ENCODE assay signal across 9 mouse cellular contexts in genomic region chr15:102105360-102105759, GRCm38 (mm10). TPM values are rescaled to one million over a fixed set of nuclear protein-coding genes. Genes with fewer than 3 reads are reported as not detected.
DNase-seq lines count a peak whose midpoint lies in the region; ATAC-seq lines count a peak whose summit lies in the region.
"Had no signal": no experiment of that assay in that cellular context is flagged by ENCODE, and none has a peak within 500 bp of the region (broad histone marks: within the 10 kb centered on the region; RNA-seq: fewer than 3 reads in every experiment).

No protein-coding gene starts in this region.

- H3K9me3 ChIP-seq in hindbrain, embryonic 13.5 days, result no peaks in the 10 kb centered on the region
- no peaks in the 10 kb centered on the region for H3K9me3 ChIP-seq in hindbrain, embryonic 11.5 days (ENCODE audit: control insufficient read depth, low read length)
- no peaks in the 10 kb centered on the region for H3K9me3 ChIP-seq in embryonic facial prominence, embryonic 13.5 days
- H3K9me3 ChIP-seq in hindbrain, embryonic 14.5 days (ENCODE audit: control insufficient read depth, low read length), result no peaks in the 10 kb centered on the region

- WGBS in hindbrain, embryonic 13.5 days, result 46% methylated on average over 5 of the region's 5 CpGs
- 66% methylated on average over 5 of the region's 5 CpGs for WGBS in hindbrain, embryonic 11.5 days
- 67% methylated on average over 5 of the region's 5 CpGs for WGBS in embryonic facial prominence, embryonic 13.5 days
- WGBS in hindbrain, embryonic 14.5 days, result 37% methylated on average over 5 of the region's 5 CpGs

- H3K4me1 ChIP-seq in hindbrain, embryonic 13.5 days (replicated peaks), result peaks cover 77% of the 10 kb centered on the region
- H3K4me1 ChIP-seq in hindbrain, embryonic 11.5 days (replicated peaks; ENCODE audit: control insufficient read depth, insufficient read depth, low read length), result peaks cover 21% of the 10 kb centered on the region
- H3K4me1 ChIP-seq in embryonic facial prominence, embryonic 13.5 days, result peaks cover 87% of the 10 kb centered on the region
- H3K4me1 ChIP-seq in hindbrain, embryonic 14.5 days (replicated peaks; ENCODE audit: control insufficient read depth, insufficient read depth, low read length), result peaks cover 49% of the 10 kb centered on the region; the same call in 1 of the 2 replicates

- H3K27ac ChIP-seq in hindbrain, embryonic 13.5 days, result no peak overlapping the region
- no peak overlapping the region for H3K27ac ChIP-seq in hindbrain, embryonic 11.5 days (ENCODE audit: low read depth, low read length)
- H3K27ac ChIP-seq in embryonic facial prominence, embryonic 13.5 days, result peak overlapping the region; percentile 99
- no peak overlapping the region for H3K27ac ChIP-seq in hindbrain, embryonic 14.5 days

- no peaks in the 10 kb centered on the region for H3K36me3 ChIP-seq in hindbrain, embryonic 13.5 days
- H3K36me3 ChIP-seq in hindbrain, embryonic 11.5 days (ENCODE audit: control insufficient read depth, insufficient read depth, low read length), result no peaks in the 10 kb centered on the region
- peaks cover 53% of the 10 kb centered on the region for H3K36me3 ChIP-seq in embryonic facial prominence, embryonic 13.5 days
- H3K36me3 ChIP-seq in hindbrain, embryonic 14.5 days (replicated peaks; ENCODE audit: control insufficient read depth, insufficient read depth), result no peaks in the 10 kb centered on the region

- H3K9ac ChIP-seq in hindbrain, embryonic 13.5 days, result no peak overlapping the region
- no peak overlapping the region for H3K9ac ChIP-seq in hindbrain, embryonic 11.5 days (ENCODE audit: low read depth, low read length)
- peak overlapping the region; percentile 36; the same call in 1 of the 2 replicates for H3K9ac ChIP-seq in embryonic facial prominence, embryonic 13.5 days
- H3K9ac ChIP-seq in hindbrain, embryonic 14.5 days, result no peak overlapping the region

- H3K4me3 ChIP-seq in hindbrain, embryonic 13.5 days, result no peak overlapping the region
- no peak overlapping the region for H3K4me3 ChIP-seq in hindbrain, embryonic 11.5 days (ENCODE audit: low read depth, low read length)
- H3K4me3 ChIP-seq in embryonic facial prominence, embryonic 13.5 days, result peak overlapping the region; percentile 4; the same call in 1 of the 2 replicates
- H3K4me3 ChIP-seq in hindbrain, embryonic 14.5 days (replicated peaks; ENCODE audit: low read length), result no peak overlapping the region

- peak overlapping the region; percentile 1; the same call in 1 of the 2 replicates for H3K4me2 ChIP-seq in hindbrain, embryonic 13.5 days
- no peak overlapping the region for H3K4me2 ChIP-seq in hindbrain, embryonic 11.5 days (replicated peaks; ENCODE audit: low read depth, low read length)
- H3K4me2 ChIP-seq in embryonic facial prominence, embryonic 13.5 days, result peak overlapping the region; percentile 52
- 0 out of 2 replicates have a peak overlapping the region, but pooled peaks have one; percentile 7 for H3K4me2 ChIP-seq in hindbrain, embryonic 14.5 days (replicated peaks)

- DNase-seq in hindbrain, embryonic 11.5 days (ENCODE audit: low spot score), result no peak
- no peak for DNase-seq in hindbrain, embryonic 14.5 days (ENCODE audit: low spot score)
- DNase-seq in lung, adult 18-20 months, result peak; percentile 87 to 93
- no peak for DNase-seq in right cerebral cortex, postnatal 14 days
- DNase-seq in left cerebral cortex, adult 9 months (ENCODE audit: low spot score in 2 of 2), result no peak
- no peak for DNase-seq in liver

- no peak for ATAC-seq in hindbrain, embryonic 13.5 days (ENCODE audit: low FRiP score)
- ATAC-seq in hindbrain, embryonic 11.5 days (ENCODE audit: low FRiP score), result no peak
- ATAC-seq in embryonic facial prominence, embryonic 13.5 days (ENCODE audit: insufficient number of reproducible peaks, insufficient read depth, low FRiP score, low TSS enrichment, low read depth), result no peak
- ATAC-seq in hindbrain, embryonic 14.5 days (ENCODE audit: low FRiP score), result no peak

- peaks cover 75% of the 10 kb centered on the region for H3K27me3 ChIP-seq in hindbrain, embryonic 13.5 days
- peaks cover 29% of the 10 kb centered on the region for H3K27me3 ChIP-seq in hindbrain, embryonic 11.5 days (ENCODE audit: control insufficient read depth, insufficient read depth, low read length)
- H3K27me3 ChIP-seq in embryonic facial prominence, embryonic 13.5 days, result peaks cover 13% of the 10 kb centered on the region
- peaks cover 33% of the 10 kb centered on the region for H3K27me3 ChIP-seq in hindbrain, embryonic 14.5 days (ENCODE audit: control insufficient read depth, insufficient read depth, low read length)

RNA-seq across cellular contexts. Expression of gene Tns2, which starts 5.1 kb away (rescaled TPM):
- 8.3 and 9.3 TPM in 2 replicates for polyA plus RNA-seq in hindbrain, embryonic 13.5 days (2015; fragmentation: Nextera tagmentation; extraction: Ambion mirVana)
- polyA plus RNA-seq in hindbrain, embryonic 11.5 days (2014; fragmentation: Nextera tagmentation; extraction: Ambion mirVana), result 8.0 and 11.8 TPM in 2 replicates
- polyA plus RNA-seq in embryonic facial prominence, embryonic 13.5 days (2015; fragmentation: Nextera tagmentation; extraction: Ambion mirVana), result 40.1 and 49.3 TPM in 2 replicates
- 9.9 and 10.4 TPM in 2 replicates for polyA plus RNA-seq in hindbrain, embryonic 14.5 days (2014; fragmentation: Nextera tagmentation; extraction: Ambion mirVana)

RNA-seq across cellular contexts. Expression of gene Spryd3, which starts 30.7 kb away (rescaled TPM):
- 50.8 and 57.4 TPM in 2 replicates for polyA plus RNA-seq in hindbrain, embryonic 13.5 days (2015; fragmentation: Nextera tagmentation; extraction: Ambion mirVana)
- 10.1 and 11.9 TPM in 2 replicates for polyA plus RNA-seq in hindbrain, embryonic 11.5 days (2014; fragmentation: Nextera tagmentation; extraction: Ambion mirVana)
- polyA plus RNA-seq in embryonic facial prominence, embryonic 13.5 days (2015; fragmentation: Nextera tagmentation; extraction: Ambion mirVana), result 20.4 and 21.6 TPM in 2 replicates
- 54.8 and 62.4 TPM in 2 replicates for polyA plus RNA-seq in hindbrain, embryonic 14.5 days (2014; fragmentation: Nextera tagmentation; extraction: Ambion mirVana)

RNA-seq across cellular contexts. Expression of gene Eif4b, which starts 31.8 kb away (rescaled TPM):
- 82.3 and 82.9 TPM in 2 replicates for polyA plus RNA-seq in hindbrain, embryonic 13.5 days (2015; fragmentation: Nextera tagmentation; extraction: Ambion mirVana)
- 85.0 and 103 TPM in 2 replicates for polyA plus RNA-seq in hindbrain, embryonic 11.5 days (2014; fragmentation: Nextera tagmentation; extraction: Ambion mirVana)
- 120 and 129 TPM in 2 replicates for polyA plus RNA-seq in embryonic facial prominence, embryonic 13.5 days (2015; fragmentation: Nextera tagmentation; extraction: Ambion mirVana)
- 83.6 and 93.2 TPM in 2 replicates for polyA plus RNA-seq in hindbrain, embryonic 14.5 days (2014; fragmentation: Nextera tagmentation; extraction: Ambion mirVana)

RNA-seq across cellular contexts. Expression of gene Igfbp6, which starts 38.8 kb away (rescaled TPM):
- polyA plus RNA-seq in hindbrain, embryonic 13.5 days (2015; fragmentation: Nextera tagmentation; extraction: Ambion mirVana), result 0.49 and 1.2 TPM in 2 replicates
- 0.31 TPM in 1 of 2 replicates, not detected in the other for polyA plus RNA-seq in hindbrain, embryonic 11.5 days (2014; fragmentation: Nextera tagmentation; extraction: Ambion mirVana)
- polyA plus RNA-seq in embryonic facial prominence, embryonic 13.5 days (2015; fragmentation: Nextera tagmentation; extraction: Ambion mirVana), result 1.1 and 1.9 TPM in 2 replicates
- polyA plus RNA-seq in hindbrain, embryonic 14.5 days (2014; fragmentation: Nextera tagmentation; extraction: Ambion mirVana), result 1.8 and 1.9 TPM in 2 replicates
- polyA plus RNA-seq: embryonic facial prominence, embryonic 11.5 days had no signal

RNA-seq across cellular contexts. Expression of gene Soat2, which starts 45.0 kb away (rescaled TPM):
- 0.14 TPM in 1 of 2 replicates, not detected in the other for polyA plus RNA-seq in hindbrain, embryonic 13.5 days (2015; fragmentation: Nextera tagmentation; extraction: Ambion mirVana)
- 0.13 and 0.17 TPM in 2 replicates for polyA plus RNA-seq in hindbrain, embryonic 11.5 days (2014; fragmentation: Nextera tagmentation; extraction: Ambion mirVana)
- 0.88 TPM in 1 of 2 replicates, not detected in the other for polyA plus RNA-seq in embryonic facial prominence, embryonic 13.5 days (2015; fragmentation: Nextera tagmentation; extraction: Ambion mirVana)
- polyA plus RNA-seq in hindbrain, embryonic 14.5 days (2014; fragmentation: Nextera tagmentation; extraction: Ambion mirVana), result 0.13 TPM in 1 of 2 replicates, not detected in the other
- polyA plus RNA-seq: embryonic facial prominence, embryonic 11.5 days had no signal

Comparison
In these comparisons a context has a peak if more than half of its experiments do, and no peak if none do; other contexts are left out.
1. DNase-seq: peak in lung, adult 18-20 months (2 of 2); none in hindbrain, embryonic 11.5 days (single experiment), hindbrain, embryonic 14.5 days (single experiment), right cerebral cortex, postnatal 14 days (single experiment), left cerebral cortex, adult 9 months (0 of 2) and liver (single experiment).